Mouse (Mus musculus): Measurements from ENCODE around the gene Sf3b3. TPM values are rescaled to one million over a fixed set of nuclear protein-coding genes. Genes with fewer than 3 reads are reported as not detected.

Sf3b3 gene
- polyA plus RNA-seq, 1 experiment from 2014 or later: 217 TPM

- Histone ChIP-seq H3K27ac (ENCODE audit: low read depth, low read length) (no peak overlapping the region), H3K4me2 (ENCODE audit: low read depth) (no peak overlapping the region), H3K36me3 (ENCODE audit: control insufficient read depth, insufficient read depth, low read length) (no peaks in the 10 kb centered on the region), H3K9me3 (ENCODE audit: control insufficient read depth, low read length) (no peaks in the 10 kb centered on the region), H3K27me3 (ENCODE audit: control insufficient read depth, insufficient read depth, low read length) (no peaks in the 10 kb centered on the region), H3K4me3 (ENCODE audit: low read depth, low read length) (no peak overlapping the region), H3K9ac (ENCODE audit: low read length) (no peak overlapping the region), H3K4me1 (ENCODE audit: control insufficient read depth, insufficient read depth, low read length) (no peaks in the 10 kb centered on the region)
- ATAC-seq (ENCODE audit: insufficient read depth, low FRiP score, low TSS enrichment) (no peak), DNase-seq (ENCODE audit: low spot score) (no peak)
- 82% methylated on average over 13 of the region's 13 CpGs for WGBS
Measured at GRCm38 (mm10) chr8:110779924-110780718, 66.5 kb downstream of the Sf3b3 start.

- DNase-seq (ENCODE audit: low spot score): no peak
- Histone ChIP-seq H3K9me3 (ENCODE audit: control insufficient read depth, low read length) (no peaks in the 10 kb centered on the region), H3K9ac (ENCODE audit: low read length) (no peak overlapping the region), H3K4me3 (ENCODE audit: low read depth, low read length) (no peak overlapping the region), H3K36me3 (ENCODE audit: control insufficient read depth, insufficient read depth, low read length) (no peaks in the 10 kb centered on the region), H3K4me2 (ENCODE audit: low read depth) (no peak overlapping the region), H3K4me1 (ENCODE audit: control insufficient read depth, insufficient read depth, low read length) (no peaks in the 10 kb centered on the region), H3K27ac (ENCODE audit: low read depth, low read length) (no peak overlapping the region), H3K27me3 (ENCODE audit: control insufficient read depth, insufficient read depth, low read length) (no peaks in the 10 kb centered on the region)
- ATAC-seq (ENCODE audit: insufficient read depth, low FRiP score, low TSS enrichment): no peak
- 95% methylated on average over 3 of the region's 3 CpGs for WGBS
Measured at GRCm38 (mm10) chr8:110776335-110776734, 70.3 kb downstream of the Sf3b3 start.

GRCm38 (mm10) chr8:110775721-110776120, 70.9 kb downstream of the Sf3b3 start:
- DNase-seq (ENCODE audit: low spot score) (no peak), ATAC-seq (ENCODE audit: insufficient read depth, low FRiP score, low TSS enrichment) (no peak)
- Histone ChIP-seq H3K4me1 (ENCODE audit: control insufficient read depth, insufficient read depth, low read length) (no peaks in the 10 kb centered on the region), H3K27ac (ENCODE audit: low read depth, low read length) (no peak overlapping the region), H3K4me2 (ENCODE audit: low read depth) (no peak overlapping the region), H3K9ac (ENCODE audit: low read length) (no peak overlapping the region), H3K27me3 (ENCODE audit: control insufficient read depth, insufficient read depth, low read length) (no peaks in the 10 kb centered on the region), H3K36me3 (ENCODE audit: control insufficient read depth, insufficient read depth, low read length) (no peaks in the 10 kb centered on the region), H3K4me3 (ENCODE audit: low read depth, low read length) (no peak overlapping the region), H3K9me3 (ENCODE audit: control insufficient read depth, low read length) (no peaks in the 10 kb centered on the region)
- WGBS: 83% methylated on average over 3 of the region's 3 CpGs

- no peaks in the 10 kb centered on the region for H3K36me3 ChIP-seq (ENCODE audit: control insufficient read depth, insufficient read depth, low read length)
- no peak overlapping the region for H3K4me3 ChIP-seq (ENCODE audit: low read depth, low read length)
- no peak for DNase-seq (ENCODE audit: low spot score)
- no peak overlapping the region for H3K27ac ChIP-seq (ENCODE audit: low read depth, low read length)
- H3K9me3 ChIP-seq (ENCODE audit: control insufficient read depth, low read length): no peaks in the 10 kb centered on the region
- H3K27me3 ChIP-seq (ENCODE audit: control insufficient read depth, insufficient read depth, low read length): no peaks in the 10 kb centered on the region
- no peak overlapping the region for H3K9ac ChIP-seq (ENCODE audit: low read length)
- no peaks in the 10 kb centered on the region for H3K4me1 ChIP-seq (ENCODE audit: control insufficient read depth, insufficient read depth, low read length)
- no peak for ATAC-seq (ENCODE audit: insufficient read depth, low FRiP score, low TSS enrichment)
- 76% methylated on average over 8 of the region's 8 CpGs for WGBS
- no peak overlapping the region for H3K4me2 ChIP-seq (ENCODE audit: low read depth)
Measured at GRCm38 (mm10) chr8:110775316-110775715, 71.3 kb downstream of the Sf3b3 start.

- H3K27ac ChIP-seq (ENCODE audit: low read depth, low read length): no peak overlapping the region
- no peak overlapping the region for H3K9ac ChIP-seq (ENCODE audit: low read length)
- no peaks in the 10 kb centered on the region for H3K4me1 ChIP-seq (ENCODE audit: control insufficient read depth, insufficient read depth, low read length)
- no peaks in the 10 kb centered on the region for H3K27me3 ChIP-seq (ENCODE audit: control insufficient read depth, insufficient read depth, low read length)
- 85% methylated on average over 6 of the region's 6 CpGs for WGBS
- H3K4me2 ChIP-seq (ENCODE audit: low read depth): no peak overlapping the region
- ATAC-seq (ENCODE audit: insufficient read depth, low FRiP score, low TSS enrichment) (no peak), DNase-seq (ENCODE audit: low spot score) (no peak)
- no peaks in the 10 kb centered on the region for H3K9me3 ChIP-seq (ENCODE audit: control insufficient read depth, low read length)
- H3K4me3 ChIP-seq (ENCODE audit: low read depth, low read length): no peak overlapping the region
- no peaks in the 10 kb centered on the region for H3K36me3 ChIP-seq (ENCODE audit: control insufficient read depth, insufficient read depth, low read length)
Measured at GRCm38 (mm10) chr8:110774725-110775124, 71.9 kb downstream of the Sf3b3 start.

- H3K4me1 ChIP-seq (ENCODE audit: control insufficient read depth, insufficient read depth, low read length): no peaks in the 10 kb centered on the region
- WGBS: 90% methylated on average over 3 of the region's 3 CpGs
- no peaks in the 10 kb centered on the region for H3K27me3 ChIP-seq (ENCODE audit: control insufficient read depth, insufficient read depth, low read length)
- no peak overlapping the region for H3K4me2 ChIP-seq (ENCODE audit: low read depth)
- H3K4me3 ChIP-seq (ENCODE audit: low read depth, low read length): no peak overlapping the region
- H3K9ac ChIP-seq (ENCODE audit: low read length): no peak overlapping the region
- no peaks in the 10 kb centered on the region for H3K36me3 ChIP-seq (ENCODE audit: control insufficient read depth, insufficient read depth, low read length)
- ATAC-seq (ENCODE audit: insufficient read depth, low FRiP score, low TSS enrichment) (no peak), DNase-seq (ENCODE audit: low spot score) (no peak)
- H3K27ac ChIP-seq (ENCODE audit: low read depth, low read length): no peak overlapping the region
- no peaks in the 10 kb centered on the region for H3K9me3 ChIP-seq (ENCODE audit: control insufficient read depth, low read length)
Measured at GRCm38 (mm10) chr8:110774047-110774446, 72.5 kb downstream of the Sf3b3 start.

- Histone ChIP-seq H3K4me3 (ENCODE audit: low read depth, low read length) (no peak overlapping the region), H3K9me3 (ENCODE audit: control insufficient read depth, low read length) (no peaks in the 10 kb centered on the region), H3K9ac (ENCODE audit: low read length) (no peak overlapping the region), H3K4me1 (ENCODE audit: control insufficient read depth, insufficient read depth, low read length) (no peaks in the 10 kb centered on the region), H3K36me3 (ENCODE audit: control insufficient read depth, insufficient read depth, low read length) (no peaks in the 10 kb centered on the region), H3K4me2 (ENCODE audit: low read depth) (no peak overlapping the region), H3K27ac (ENCODE audit: low read depth, low read length) (no peak overlapping the region), H3K27me3 (ENCODE audit: control insufficient read depth, insufficient read depth, low read length) (no peaks in the 10 kb centered on the region)
- WGBS: 88% methylated on average over 7 of the region's 7 CpGs
- ATAC-seq (ENCODE audit: insufficient read depth, low FRiP score, low TSS enrichment) (no peak), DNase-seq (ENCODE audit: low spot score) (no peak)
Measured at GRCm38 (mm10) chr8:110772452-110772851, 74.1 kb downstream of the Sf3b3 start.

GRCm38 (mm10) chr8:110767261-110767660, 79.3 kb downstream of the Sf3b3 start:
- Histone ChIP-seq H3K9me3 (ENCODE audit: control insufficient read depth, low read length) (no peaks in the 10 kb centered on the region), H3K36me3 (ENCODE audit: control insufficient read depth, insufficient read depth, low read length) (no peaks in the 10 kb centered on the region), H3K4me1 (ENCODE audit: control insufficient read depth, insufficient read depth, low read length) (no peaks in the 10 kb centered on the region), H3K4me2 (ENCODE audit: low read depth) (no peak overlapping the region), H3K9ac (ENCODE audit: low read length) (no peak overlapping the region), H3K4me3 (ENCODE audit: low read depth, low read length) (no peak overlapping the region), H3K27me3 (ENCODE audit: control insufficient read depth, insufficient read depth, low read length) (no peaks in the 10 kb centered on the region), H3K27ac (ENCODE audit: low read depth, low read length) (no peak overlapping the region)
- WGBS: 90% methylated on average over 6 of the region's 6 CpGs
- DNase-seq (ENCODE audit: low spot score) (no peak), ATAC-seq (ENCODE audit: insufficient read depth, low FRiP score, low TSS enrichment) (no peak)

- Histone ChIP-seq H3K36me3 (ENCODE audit: control insufficient read depth, insufficient read depth, low read length) (no peaks in the 10 kb centered on the region), H3K4me1 (ENCODE audit: control insufficient read depth, insufficient read depth, low read length) (no peaks in the 10 kb centered on the region), H3K4me3 (ENCODE audit: low read depth, low read length) (no peak overlapping the region), H3K9me3 (ENCODE audit: control insufficient read depth, low read length) (no peaks in the 10 kb centered on the region), H3K27me3 (ENCODE audit: control insufficient read depth, insufficient read depth, low read length) (no peaks in the 10 kb centered on the region), H3K27ac (ENCODE audit: low read depth, low read length) (no peak overlapping the region), H3K9ac (ENCODE audit: low read length) (no peak overlapping the region), H3K4me2 (ENCODE audit: low read depth) (no peak overlapping the region)
- WGBS: 67% methylated on average over 3 of the region's 3 CpGs
- ATAC-seq (ENCODE audit: insufficient read depth, low FRiP score, low TSS enrichment) (no peak), DNase-seq (ENCODE audit: low spot score) (no peak)
Measured at GRCm38 (mm10) chr8:110764671-110765070, 81.9 kb downstream of the Sf3b3 start.

Data from neural tube, embryonic 11.5 days (tissue).